Mouse (Mus musculus): ENCODE results near the gene Zdhhc18.
"Not testable (repeated sequence)": the region's sequence is repeated elsewhere in the genome, so short reads cannot be mapped to it uniquely, and the experiment has no call there.

Gene Zdhhc18

GRCm38 (mm10) chr4:133662945-133663344 is 13.0 kb upstream of the Zdhhc18 start:
- DNase-seq (ENCODE audit: low spot score) = no peak

GRCm38 (mm10) chr4:133662421-133662820 is 12.5 kb upstream of the Zdhhc18 start:
- DNase-seq (ENCODE audit: low spot score) = no peak

- no peak for DNase-seq (ENCODE audit: low spot score)
Observed at GRCm38 (mm10) chr4:133660193-133661155, 10.5 kb upstream of the Zdhhc18 start.

- DNase-seq (ENCODE audit: low spot score) = peak; percentile 58
Observed at GRCm38 (mm10) chr4:133659497-133660192, 9.7 kb upstream of the Zdhhc18 start.

GRCm38 (mm10) chr4:133658729-133659128 is 8.8 kb upstream of the Zdhhc18 start:
- no peak for DNase-seq (ENCODE audit: low spot score)

- no peak for DNase-seq (ENCODE audit: low spot score)
Observed at GRCm38 (mm10) chr4:133657829-133658458, 8.0 kb upstream of the Zdhhc18 start.

GRCm38 (mm10) chr4:133656997-133657396 is 7.0 kb upstream of the Zdhhc18 start:
- no peak for DNase-seq (ENCODE audit: low spot score)

GRCm38 (mm10) chr4:133656294-133656693 is 6.3 kb upstream of the Zdhhc18 start:
- no peak for DNase-seq (ENCODE audit: low spot score)

GRCm38 (mm10) chr4:133654070-133654469 is 4.1 kb upstream of the Zdhhc18 start:
- not testable (repeated sequence) for DNase-seq (ENCODE audit: low spot score)

GRCm38 (mm10) chr4:133652746-133653145 is 2.8 kb upstream of the Zdhhc18 start:
- DNase-seq (ENCODE audit: low spot score) = no peak

- no peak for DNase-seq (ENCODE audit: low spot score)
Observed at GRCm38 (mm10) chr4:133651986-133652385, 2.0 kb upstream of the Zdhhc18 start.

GRCm38 (mm10) chr4:133651445-133651844 is 1.5 kb upstream of the Zdhhc18 start:
- no peak for DNase-seq (ENCODE audit: low spot score)

GRCm38 (mm10) chr4:133649464-133649863 is 490 bp downstream of the Zdhhc18 start:
- DNase-seq (ENCODE audit: low spot score) = not testable (repeated sequence)

GRCm38 (mm10) chr4:133645680-133646079 is 4.3 kb downstream of the Zdhhc18 start:
- DNase-seq (ENCODE audit: low spot score) = no peak

- DNase-seq (ENCODE audit: low spot score) = no peak
Observed at GRCm38 (mm10) chr4:133645195-133645594, 4.8 kb downstream of the Zdhhc18 start.

GRCm38 (mm10) chr4:133634043-133634410 is 15.9 kb downstream of the Zdhhc18 start:
- DNase-seq (ENCODE audit: low spot score) = no peak

- DNase-seq (ENCODE audit: low spot score) = peak; percentile 81
Observed at GRCm38 (mm10) chr4:133633332-133634042, 16.5 kb downstream of the Zdhhc18 start.

- peak; percentile 20 for DNase-seq (ENCODE audit: low spot score)
Observed at GRCm38 (mm10) chr4:133632483-133633327, 17.2 kb downstream of the Zdhhc18 start.

GRCm38 (mm10) chr4:133631769-133632411 is 18.1 kb downstream of the Zdhhc18 start:
- no peak for DNase-seq (ENCODE audit: low spot score)

- no peak for DNase-seq (ENCODE audit: low spot score)
Observed at GRCm38 (mm10) chr4:133631071-133631768, 18.7 kb downstream of the Zdhhc18 start.
